Mouse (Mus musculus) liver, embryonic 16.5 days (tissue): ENCODE measurements around the gene Tmem9. TPM values are rescaled to one million over a fixed set of nuclear protein-coding genes. Genes with fewer than 3 reads are reported as not detected.

ENCODE experiments used
- ATAC-seq: fragments of 200-750 bp; cut with Nextera tagmentation; 2 replicates; pipeline ENCODE4 v1.8.0; 2017; ENCODE audit warnings: low read depth, mild to moderate bottlenecking, moderate number of reproducible peaks, moderate library complexity
- H3K27ac ChIP-seq: fragments of 300-500 bp; sonication (generic); 2 replicates; pipeline ENCODE4 v1.5.1; 2014; ENCODE audit warnings: mild to moderate bottlenecking, low read length
- H3K27me3 ChIP-seq: fragments of 300-500 bp; sonication (generic); 2 replicates; pipeline ENCODE4 v1.6.1; 2014; ENCODE audit warnings: low read depth, low read length, mixed read lengths; ENCODE audit not compliant: control insufficient read depth, insufficient read depth
- H3K36me3 ChIP-seq: fragments of 300-500 bp; sonication (generic); 2 replicates; pipeline ENCODE4 v1.6.1; 2014; ENCODE audit warnings: mild to moderate bottlenecking; ENCODE audit not compliant: control insufficient read depth, insufficient read depth
- H3K4me1 ChIP-seq: fragments of 300-500 bp; sonication (generic); 2 replicates; pipeline ENCODE4 v1.6.1; 2014; ENCODE audit warnings: low read depth, low read length, mixed read lengths; ENCODE audit not compliant: control insufficient read depth
- H3K4me2 ChIP-seq: fragments of 300-500 bp; sonication (generic); 2 replicates; pipeline ENCODE4 v1.6.1; 2014; ENCODE audit warnings: low read depth, low read length, mixed read lengths
- H3K4me3 ChIP-seq: fragments of 300-500 bp; sonication (generic); 2 replicates; pipeline ENCODE4 v1.5.1; 2014; ENCODE audit warnings: low read depth, mild to moderate bottlenecking, low read length
- H3K9ac ChIP-seq: fragments of 300-500 bp; sonication (generic); 2 replicates; pipeline ENCODE4 v1.6.1; 2014; ENCODE audit warnings: low read depth, low read length
- H3K9me3 ChIP-seq: fragments of 300-500 bp; sonication (generic); replicated peaks from 2 replicates; pipeline ENCODE4 v1.6.1; 2016; ENCODE audit warnings: low read length; ENCODE audit not compliant: control insufficient read depth
- WGBS: fragments of 180-500 bp; shearing (Covaris S2); extraction: QIAGEN DNeasy Blood & Tissue Kit; methylation state at CpG from one replicate; pipeline ENCODE4 v1.1.7; 2014; ENCODE audit not compliant: insufficient replicate concordance; 5-methylcytosine and 5-hydroxymethylcytosine counted together
- polyA plus RNA-seq: library from polyadenylated mRNA; unstranded; fragments of >200 nt; fragmentation: Nextera tagmentation; extraction: Ambion mirVana; gene quantifications from 2 replicates; pipeline ENCODE4 v1.2.1, GENCODE M21; 2015

The Tmem9 gene
- polyA plus RNA-seq, 1 experiment from 2014 or later, result 92.9 TPM

DNA sequence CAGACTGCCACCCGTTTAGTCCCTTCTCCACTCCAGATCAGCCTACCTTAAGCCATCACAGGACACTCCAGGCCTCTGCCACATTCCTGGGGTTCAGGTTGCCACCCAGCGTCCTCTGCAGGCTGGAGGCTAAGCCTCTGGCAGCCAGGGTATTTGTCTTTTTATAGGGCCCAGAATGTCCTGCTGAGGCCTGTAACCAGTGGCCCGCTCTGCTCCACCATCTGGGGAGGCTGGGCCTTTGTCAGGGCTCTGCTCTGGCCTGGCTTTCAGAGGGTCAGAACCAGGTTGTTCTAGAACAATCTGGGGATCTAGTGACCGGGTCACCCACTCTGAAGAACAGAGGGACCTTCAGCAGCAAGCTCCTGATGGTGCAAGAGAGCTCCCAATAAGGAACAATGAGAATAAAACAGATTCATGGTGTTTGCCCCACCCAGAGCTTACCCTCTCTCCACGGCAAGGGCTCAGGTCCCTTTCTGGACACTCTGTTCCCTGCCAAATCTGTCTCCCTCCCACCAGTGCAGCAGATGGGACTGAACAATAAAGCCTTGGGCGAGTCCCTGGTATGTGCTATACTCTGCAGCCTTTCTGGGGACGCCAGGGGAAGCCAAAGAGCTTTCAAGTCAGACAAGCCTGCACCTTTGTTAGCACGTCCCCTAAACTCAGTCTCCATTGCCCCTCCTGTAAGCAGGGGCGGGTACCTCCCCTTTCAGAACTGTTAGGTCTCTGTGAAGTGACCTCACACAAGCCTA is 53.3 kb downstream of the Tmem9 start:
- no peak for ATAC-seq
- Histone ChIP-seq H3K9ac (no peak overlapping the region), H3K27me3 (no peaks in the 10 kb centered on the region), H3K4me1 (no peaks in the 10 kb centered on the region; the same call in 1 of the 2 replicates), H3K27ac (no peak overlapping the region), H3K4me2 (no peak overlapping the region), H3K9me3 (no peaks in the 10 kb centered on the region), H3K4me3 (no peak overlapping the region), H3K36me3 (no peaks in the 10 kb centered on the region)
- WGBS, result 49% methylated on average over 9 of the region's 9 CpGs

DNA sequence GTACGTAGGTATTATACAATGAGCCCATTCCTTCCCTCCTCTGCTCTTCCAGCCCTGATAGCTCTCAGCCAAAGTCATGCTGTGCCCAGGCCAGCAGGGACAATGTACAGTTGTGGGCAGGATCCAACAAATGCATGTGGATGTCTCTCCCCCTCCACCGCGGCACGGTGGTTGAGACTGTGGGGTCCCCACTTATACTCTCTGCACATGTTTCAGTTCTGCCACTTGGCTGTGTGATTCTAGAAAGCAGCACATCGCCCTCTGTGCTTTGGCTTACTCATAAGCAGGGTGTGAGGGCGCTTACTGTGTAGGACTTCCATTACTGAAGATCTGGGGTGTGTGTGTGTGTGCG is 53.8 kb downstream of the Tmem9 start:
- 79% methylated on average over 7 of the region's 7 CpGs for WGBS
- H3K4me3 ChIP-seq, result no peak overlapping the region
- no peaks in the 10 kb centered on the region for H3K9me3 ChIP-seq
- no peak overlapping the region for H3K27ac ChIP-seq
- ATAC-seq, result no peak
- no peak overlapping the region for H3K4me2 ChIP-seq
- H3K9ac ChIP-seq, result no peak overlapping the region
- no peaks in the 10 kb centered on the region; the same call in 1 of the 2 replicates for H3K4me1 ChIP-seq
- no peaks in the 10 kb centered on the region for H3K36me3 ChIP-seq
- no peaks in the 10 kb centered on the region for H3K27me3 ChIP-seq

DNA sequence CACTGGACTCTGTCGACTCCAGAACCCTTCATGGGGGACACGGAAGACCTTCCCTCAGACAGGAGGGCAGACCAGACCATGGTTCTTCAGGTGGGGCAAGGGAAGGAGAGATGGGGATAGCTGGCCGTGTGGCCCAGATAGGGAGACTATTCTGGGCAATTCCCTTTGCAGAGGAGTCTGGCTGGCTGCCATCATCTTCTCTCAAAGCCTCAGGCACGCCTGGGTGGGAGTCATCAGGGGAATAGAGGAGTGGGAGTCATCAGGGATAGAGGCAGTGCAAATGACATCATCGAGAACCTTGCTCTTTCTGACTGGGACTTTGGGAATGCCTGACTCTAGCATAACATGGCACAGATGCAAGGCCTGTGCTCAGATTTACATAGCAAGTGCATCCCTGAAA is 56.0 kb downstream of the Tmem9 start:
- H3K4me1 ChIP-seq, result no peaks in the 10 kb centered on the region
- no peak overlapping the region for H3K4me2 ChIP-seq
- no peak overlapping the region for H3K27ac ChIP-seq
- no peaks in the 10 kb centered on the region for H3K27me3 ChIP-seq
- ATAC-seq, result no peak
- H3K9ac ChIP-seq, result no peak overlapping the region
- no peaks in the 10 kb centered on the region for H3K36me3 ChIP-seq
- no peaks in the 10 kb centered on the region for H3K9me3 ChIP-seq
- no peak overlapping the region for H3K4me3 ChIP-seq
- WGBS, result 38% methylated on average over 5 of the region's 5 CpGs

DNA sequence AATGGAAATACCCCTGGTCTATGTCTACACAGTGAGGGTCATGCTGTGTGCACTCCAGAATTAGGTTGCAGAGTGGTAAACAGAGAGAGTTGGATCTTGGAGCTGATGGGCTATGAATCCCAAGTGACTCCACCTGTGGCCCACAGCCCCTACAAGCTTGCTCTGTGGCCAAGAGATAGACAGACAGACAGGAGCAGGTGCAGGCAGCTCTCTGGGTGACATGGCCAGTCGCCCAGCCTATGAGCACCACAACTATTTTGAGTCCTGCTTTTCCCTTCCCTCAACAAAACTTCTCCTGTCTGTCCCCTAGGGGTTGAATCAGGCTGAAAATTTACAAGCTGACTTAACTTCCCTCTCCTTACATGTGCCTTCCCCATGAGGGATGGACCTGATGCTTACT is 58.7 kb downstream of the Tmem9 start:
- H3K4me3 ChIP-seq, result no peak overlapping the region
- no peak overlapping the region for H3K27ac ChIP-seq
- no peak overlapping the region for H3K4me2 ChIP-seq
- no peak for ATAC-seq
- no peaks in the 10 kb centered on the region for H3K36me3 ChIP-seq
- no peaks in the 10 kb centered on the region for H3K9me3 ChIP-seq
- no peak overlapping the region for H3K9ac ChIP-seq
- no peaks in the 10 kb centered on the region for H3K27me3 ChIP-seq
- H3K4me1 ChIP-seq, result no peaks in the 10 kb centered on the region
- WGBS, result 22% methylated on average over 1 of the region's 1 CpGs

DNA sequence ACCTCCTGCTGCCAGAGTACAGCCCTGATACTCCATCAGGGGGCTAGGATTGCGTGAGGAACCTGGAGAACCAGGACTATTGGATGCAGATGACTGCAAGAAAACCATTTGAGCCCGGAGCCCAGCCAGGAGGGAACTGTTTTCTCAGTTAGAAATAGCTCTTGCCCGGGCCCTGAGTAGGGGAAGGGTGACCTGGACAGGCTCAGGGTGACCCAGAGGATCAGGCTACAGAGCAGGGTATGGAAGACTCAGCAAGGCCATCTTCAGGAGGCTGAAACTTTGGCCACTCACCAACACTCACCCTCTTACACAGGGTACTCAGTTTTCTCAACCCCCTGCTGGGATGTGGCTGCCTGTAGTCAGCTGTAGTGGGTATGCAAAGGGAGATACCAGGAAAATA is 59.6 kb downstream of the Tmem9 start:
- no peaks in the 10 kb centered on the region for H3K9me3 ChIP-seq
- ATAC-seq, result no peak
- no peaks in the 10 kb centered on the region for H3K27me3 ChIP-seq

DNA sequence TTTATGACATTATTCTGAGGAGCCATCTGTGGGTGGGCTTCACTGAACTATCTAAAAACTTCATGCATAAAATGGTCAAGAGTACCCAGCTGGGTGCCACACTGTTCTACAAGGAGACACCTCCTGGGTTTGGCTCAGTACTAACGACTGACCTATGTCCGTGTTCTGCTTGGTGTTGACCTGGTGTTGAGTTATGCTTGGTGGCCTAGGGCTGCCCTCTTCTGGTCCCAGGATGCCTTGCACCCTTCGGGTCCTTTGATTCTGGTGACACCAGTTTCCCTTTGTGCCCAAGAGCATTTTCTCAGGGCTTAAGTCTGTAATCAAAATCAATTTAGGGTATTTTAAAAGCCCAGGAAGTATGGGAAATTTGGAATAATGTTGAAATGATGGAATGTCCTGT is 68.1 kb downstream of the Tmem9 start:
- Histone ChIP-seq H3K9me3 (no peaks in the 10 kb centered on the region), H3K27me3 (no peaks in the 10 kb centered on the region), H3K4me3 (no peak overlapping the region), H3K9ac (no peak overlapping the region), H3K4me2 (no peak overlapping the region), H3K36me3 (no peaks in the 10 kb centered on the region), H3K27ac (no peak overlapping the region), H3K4me1 (no peaks in the 10 kb centered on the region)
- WGBS, result 5% methylated on average over 3 of the region's 3 CpGs
- ATAC-seq, result no peak

More for the DNA sequence above, 59.6 kb downstream of the Tmem9 start:
- Histone ChIP-seq H3K4me1 (no peaks in the 10 kb centered on the region), H3K9ac (no peak overlapping the region), H3K27ac (no peak overlapping the region), H3K4me2 (no peak overlapping the region), H3K4me3 (no peak overlapping the region), H3K36me3 (no peaks in the 10 kb centered on the region)
- 42% methylated on average over 3 of the region's 3 CpGs for WGBS

DNA sequence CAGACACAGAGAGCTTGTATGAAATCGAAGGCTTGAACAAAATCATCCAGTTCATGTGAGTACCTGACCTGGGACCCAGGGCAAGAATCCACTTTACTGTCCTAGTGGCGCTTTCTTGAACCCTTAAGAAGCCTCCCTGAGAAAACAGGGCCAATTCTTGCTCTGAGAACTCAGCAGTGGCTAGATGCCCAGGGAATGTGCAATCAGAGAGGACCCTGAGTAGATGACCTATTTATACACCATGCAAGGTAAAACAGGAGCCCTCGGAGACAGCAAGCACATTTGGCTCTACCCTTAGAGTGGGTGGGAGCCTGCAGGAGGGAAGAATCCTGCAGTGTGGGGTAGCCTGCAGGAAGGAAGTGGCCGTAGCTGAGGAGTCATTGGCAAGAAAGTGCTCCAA is 69.7 kb downstream of the Tmem9 start:
- Histone ChIP-seq H3K27me3 (no peaks in the 10 kb centered on the region), H3K9ac (no peak overlapping the region)
- 39% methylated on average over 4 of the region's 4 CpGs for WGBS

DNA sequence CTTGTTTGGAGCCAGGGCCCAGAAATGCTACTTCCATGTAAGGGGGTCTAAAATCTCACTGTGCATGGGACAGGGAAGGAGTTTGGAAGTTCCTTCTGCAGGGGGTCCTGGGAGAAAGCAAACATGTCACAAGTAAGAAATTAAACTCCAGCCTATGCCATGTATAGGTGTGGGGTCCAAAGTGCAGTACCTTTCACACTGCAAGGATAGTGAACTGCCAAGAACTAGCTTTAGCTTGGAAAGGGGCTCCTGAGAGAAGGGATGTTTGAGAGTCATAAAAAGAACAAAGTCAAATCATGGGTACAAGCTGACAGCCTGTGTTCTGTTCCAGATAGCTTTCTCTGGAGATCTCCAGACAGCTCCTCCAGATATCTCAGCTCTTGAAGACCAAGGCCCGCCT is 73.2 kb downstream of the Tmem9 start:
- no peak for ATAC-seq

More for the DNA sequence above, 69.7 kb downstream of the Tmem9 start:
- no peak for ATAC-seq
- Histone ChIP-seq H3K4me2 (no peak overlapping the region), H3K4me1 (no peaks in the 10 kb centered on the region), H3K36me3 (no peaks in the 10 kb centered on the region), H3K4me3 (no peak overlapping the region), H3K27ac (no peak overlapping the region), H3K9me3 (no peaks in the 10 kb centered on the region)

More for the DNA sequence above, 73.2 kb downstream of the Tmem9 start:
- no peaks in the 10 kb centered on the region for H3K9me3 ChIP-seq
- no peaks in the 10 kb centered on the region for H3K36me3 ChIP-seq
- no peaks in the 10 kb centered on the region for H3K27me3 ChIP-seq
- no peak overlapping the region for H3K4me2 ChIP-seq
- WGBS, result 55% methylated on average over 1 of the region's 1 CpGs
- no peak overlapping the region for H3K9ac ChIP-seq
- H3K4me1 ChIP-seq, result no peaks in the 10 kb centered on the region
- H3K27ac ChIP-seq, result no peak overlapping the region
- H3K4me3 ChIP-seq, result no peak overlapping the region
